Mouse (Mus musculus) liver, postnatal 0 days (tissue): ENCODE measurements around the gene Fam102a.

ENCODE experiments used
- CTCF ChIP-seq: sonication (generic); IDR thresholded peaks from 2 replicates; pipeline ENCODE4 v1.5.1; 2016; ENCODE audit warnings: antibody characterized with exemption, low read depth
- EP300 ChIP-seq: IDR thresholded peaks from 2 replicates; pipeline ENCODE4 v1.6.1; 2016; ENCODE audit warnings: antibody characterized with exemption, low read depth, mild to moderate bottlenecking

DNA sequence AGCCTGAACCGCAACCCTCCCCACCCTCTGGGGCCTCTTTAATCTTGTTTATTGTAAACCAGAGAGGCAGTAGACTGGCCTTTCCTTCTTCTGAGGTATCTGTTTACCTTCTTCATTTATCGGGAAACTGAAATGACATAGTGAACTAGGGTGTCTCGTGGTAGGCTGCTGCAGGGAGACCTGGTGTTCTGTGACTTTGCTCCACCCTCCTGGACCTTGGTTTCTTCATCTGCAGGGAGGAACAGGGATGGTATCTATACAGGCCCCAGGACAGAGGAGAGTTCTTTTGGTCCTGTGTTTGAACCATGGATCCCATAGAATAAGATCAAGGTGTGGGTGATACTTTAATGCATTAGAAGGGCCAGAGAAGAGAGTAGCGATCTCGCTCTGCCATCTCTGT is 16.1 kb downstream of the Fam102a start:
- TF ChIP-seq CTCF (no peak), EP300 (no peak)
